Mouse (Mus musculus): ENCODE results near the gene Rbak.
"Not testable (repeated sequence)": the region's sequence is repeated elsewhere in the genome, so short reads cannot be mapped to it uniquely, and the experiment has no call there.

Gene Rbak

DNA sequence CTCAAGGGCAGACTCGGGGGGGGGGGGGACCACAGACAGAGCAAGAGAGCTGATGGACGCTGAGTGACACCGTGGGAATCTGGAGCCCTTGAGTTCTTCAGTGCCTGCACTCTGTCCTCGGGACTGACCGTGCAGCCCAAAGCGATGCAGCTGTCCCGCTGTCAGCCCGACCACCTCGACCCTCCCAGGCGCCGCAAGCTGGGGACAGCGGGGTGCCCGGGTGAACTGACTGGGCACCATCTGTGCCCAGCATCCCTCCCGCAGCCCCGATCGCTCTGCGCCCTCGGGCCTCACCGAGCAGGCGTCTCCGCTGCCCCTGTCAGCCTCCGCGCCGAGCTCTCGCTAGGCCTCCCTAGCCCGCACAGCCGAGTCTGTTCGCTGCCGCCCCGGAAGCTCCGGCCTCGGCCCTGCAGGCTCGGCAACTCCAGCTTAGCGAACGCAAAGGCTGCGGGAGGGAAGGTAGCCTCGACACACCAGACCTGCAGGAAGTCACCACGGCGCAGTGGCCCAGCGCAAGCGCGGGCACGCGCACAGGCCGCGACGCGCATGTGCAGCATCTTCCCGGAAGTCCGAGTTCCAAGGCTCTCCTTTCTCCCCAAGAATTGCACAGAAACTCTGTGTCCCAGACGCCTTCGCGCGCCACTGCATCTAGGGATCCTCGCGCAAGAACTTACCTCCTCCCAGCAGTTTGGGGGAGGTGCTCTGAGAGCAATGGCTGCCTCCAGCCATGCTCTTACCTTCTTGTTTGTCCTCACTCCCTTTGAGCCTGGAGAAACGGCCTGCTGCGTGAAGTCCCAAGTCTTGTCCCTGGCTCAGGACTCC lies at the start of gene Rbak, which contains the start of gene Spdye4b:
Rbak (minus strand) TSS at position 521 of the 822 bp plus-strand sequence.
Spdye4b (plus strand) TSS at position 763 of the 822 bp plus-strand sequence.
- peak; percentile 79 to 92 for DNase-seq (ENCODE audit: low spot score in 2 of 2)

DNA sequence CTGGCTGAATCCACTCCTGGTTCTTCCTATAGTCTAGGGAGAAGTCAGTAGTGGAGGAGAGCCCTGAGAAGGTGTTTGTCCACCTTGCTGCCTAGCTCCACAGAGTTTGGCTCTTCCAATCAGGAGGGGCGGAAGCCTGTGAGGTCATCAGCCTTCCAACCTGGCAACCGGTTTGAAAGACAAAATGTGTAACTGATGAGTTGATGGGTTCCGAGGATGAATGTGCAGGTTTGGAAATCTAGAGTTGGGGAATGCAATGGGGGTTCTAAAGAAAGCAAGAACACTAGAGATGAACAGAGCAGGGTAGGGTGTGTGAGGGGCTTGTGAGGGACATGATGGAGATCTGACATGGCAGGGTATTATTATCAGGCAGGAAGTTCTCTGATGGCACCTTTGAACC lies 46.2 kb upstream of the Rbak start, which contains the start of gene Spdye4a:
Spdye4a (minus strand) TSS at position 101 of the 400 bp plus-strand sequence.
- DNase-seq (ENCODE audit: low spot score in 2 of 2): no peak

DNA sequence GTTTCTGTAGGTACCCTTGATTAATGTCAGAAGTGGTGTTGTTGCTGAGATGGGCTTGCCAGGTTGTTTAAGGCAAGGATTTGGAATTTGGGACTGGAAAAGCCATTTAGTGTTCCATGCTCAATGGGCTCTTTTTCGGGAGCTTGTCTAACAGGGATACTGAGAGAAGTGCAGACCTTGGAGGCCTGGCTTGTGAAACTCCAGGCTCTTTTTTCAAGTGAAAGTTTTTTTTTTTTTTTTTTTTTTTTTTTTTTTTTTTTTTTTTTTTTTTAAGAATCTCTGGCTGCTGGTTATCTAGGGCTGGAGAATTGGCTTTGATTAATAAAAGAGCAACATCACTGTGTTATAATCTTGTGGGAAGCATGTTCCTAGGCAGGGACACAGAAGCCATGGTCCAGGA lies 41.7 kb upstream of the Rbak start:
- DNase-seq (ENCODE audit: low spot score in 2 of 2): no peak

DNA sequence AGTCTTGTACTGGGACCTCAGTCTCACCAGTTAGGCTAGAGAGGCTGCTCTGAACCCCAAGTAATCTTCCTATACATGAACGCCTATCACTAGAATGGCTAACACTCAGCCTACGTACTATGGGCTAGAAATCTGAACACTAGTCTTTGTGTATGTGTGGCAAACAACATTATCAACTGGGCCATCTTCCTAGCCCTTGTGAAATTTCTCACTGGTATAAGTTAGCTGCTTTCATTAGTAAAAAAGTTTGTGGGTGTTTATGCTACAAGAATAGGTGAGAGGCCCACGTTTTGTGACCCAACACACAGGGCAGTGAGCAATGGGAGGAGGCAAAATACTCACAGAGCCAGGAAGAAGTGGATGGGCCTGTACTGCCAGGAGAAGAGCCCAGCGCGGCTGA lies 40.4 kb upstream of the Rbak start:
- DNase-seq (ENCODE audit: low spot score in 2 of 2): no peak

DNA sequence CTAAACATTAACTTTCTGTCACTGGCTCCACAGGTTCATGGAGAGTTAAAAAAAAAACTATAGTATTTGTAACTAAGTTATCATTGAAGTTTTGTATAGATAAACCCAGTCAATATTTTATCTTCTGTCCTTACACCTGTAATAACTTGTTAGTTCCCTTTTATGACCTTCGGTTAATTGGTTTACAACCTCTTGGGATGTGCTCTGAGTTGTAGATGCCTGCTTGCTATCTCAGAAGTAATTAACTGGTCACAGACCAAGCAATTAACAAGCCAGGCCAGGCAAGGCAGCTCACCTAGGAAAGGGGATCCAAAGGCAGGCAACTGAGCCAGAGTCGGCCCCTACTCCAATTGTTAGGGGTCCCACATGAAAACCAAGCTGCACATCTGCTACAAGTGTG lies 33.3 kb upstream of the Rbak start:
- DNase-seq (ENCODE audit: low spot score in 2 of 2): no peak

DNA sequence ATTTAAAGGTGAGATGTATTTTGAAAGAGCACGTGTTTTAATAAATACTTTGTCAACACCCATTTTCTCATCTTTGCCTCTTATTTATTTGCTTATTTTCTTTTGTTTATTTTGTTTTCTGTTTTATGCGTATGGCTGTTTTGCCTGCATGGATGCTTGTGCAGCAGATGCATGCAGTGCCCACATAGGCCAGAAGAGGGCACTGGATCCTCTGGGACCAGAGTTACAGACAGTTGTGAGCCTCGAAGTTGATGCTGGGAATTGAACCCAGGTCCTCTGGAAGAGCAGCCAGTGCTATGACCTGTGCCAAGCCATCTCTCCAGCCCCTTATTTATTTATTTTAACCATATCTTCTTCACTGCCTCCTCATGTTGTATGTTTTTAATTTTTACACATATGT lies 24.4 kb upstream of the Rbak start:
- no peak for DNase-seq (ENCODE audit: low spot score in 2 of 2)

DNA sequence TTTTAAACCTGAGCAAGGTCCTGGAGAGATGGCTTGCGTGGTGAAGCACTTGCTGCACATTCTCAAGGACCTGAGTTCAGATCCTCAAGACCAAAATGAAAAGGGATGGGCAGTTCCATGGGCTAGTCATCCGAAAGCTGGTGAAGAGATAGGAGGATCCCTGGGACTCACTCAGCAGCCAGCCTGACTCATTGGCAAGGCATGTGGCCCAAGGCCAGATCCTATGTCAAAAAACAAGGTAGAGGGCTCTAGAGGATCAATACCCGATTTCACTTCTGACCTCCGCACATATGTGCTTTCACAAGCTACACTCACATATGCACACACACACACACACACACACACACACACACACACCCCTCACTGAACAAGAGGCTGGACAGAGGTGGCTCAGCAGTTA lies 15.9 kb upstream of the Rbak start:
- no peak for DNase-seq (ENCODE audit: low spot score in 2 of 2)

DNA sequence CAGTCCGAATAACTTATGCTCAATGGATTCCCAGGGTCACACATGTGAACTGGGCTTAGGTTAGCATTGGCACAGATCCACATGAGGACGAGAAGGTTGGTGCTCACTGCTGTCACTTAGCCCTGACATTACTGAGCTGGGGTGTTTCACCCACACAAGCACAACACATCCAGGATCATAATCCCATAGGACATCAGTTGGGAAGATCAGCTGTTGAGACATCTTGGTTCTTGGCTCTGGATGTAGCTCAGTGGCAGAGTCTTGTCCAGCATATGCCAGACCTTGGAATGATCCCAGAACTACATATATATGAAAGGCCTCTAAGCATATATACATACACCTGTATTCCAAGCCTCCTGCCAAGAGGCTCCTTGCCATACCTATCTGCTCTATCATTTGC lies 14.6 kb upstream of the Rbak start:
- no peak for DNase-seq (ENCODE audit: low spot score in 2 of 2)

DNA sequence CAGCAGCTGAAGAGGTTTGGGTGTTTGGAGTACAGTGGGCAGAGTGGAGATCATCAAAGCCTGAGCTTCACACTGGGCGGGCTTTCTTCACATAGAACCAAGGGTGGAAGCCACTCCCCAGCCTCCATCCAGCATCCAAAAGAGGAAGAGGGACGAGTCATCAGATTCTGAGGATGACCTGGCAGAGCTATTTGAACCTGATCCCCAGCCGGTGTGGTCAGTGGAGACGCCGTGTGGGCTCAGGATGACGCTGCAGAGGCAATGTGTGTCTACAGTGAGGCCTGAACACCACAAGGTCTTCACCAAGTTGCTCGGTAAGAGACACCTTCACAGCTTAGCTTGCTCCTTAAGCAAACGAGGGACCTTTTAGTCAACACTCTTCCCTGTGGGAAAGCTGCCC lies 14.2 kb upstream of the Rbak start:
- DNase-seq (ENCODE audit: low spot score in 2 of 2): not testable (repeated sequence)

DNA sequence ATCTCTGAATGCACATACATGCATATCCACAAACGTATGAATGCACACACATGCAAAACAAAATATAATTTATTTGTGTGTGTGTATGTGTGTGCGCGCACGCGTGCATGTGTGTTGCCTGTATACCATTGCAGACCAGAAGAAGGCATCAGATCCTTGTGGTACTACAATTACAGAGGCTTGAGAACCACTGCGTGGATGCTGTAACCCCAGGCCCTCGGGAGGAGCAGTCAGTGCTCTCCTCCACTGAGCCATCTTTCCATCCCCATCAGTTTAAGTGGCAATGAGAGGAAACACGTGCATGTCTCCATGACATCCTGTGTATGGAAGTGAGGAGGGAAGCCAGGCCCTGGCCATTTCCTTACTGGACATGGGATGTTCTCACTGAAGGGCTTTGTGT lies 12.2 kb upstream of the Rbak start:
- no peak for DNase-seq (ENCODE audit: low spot score in 2 of 2)

DNA sequence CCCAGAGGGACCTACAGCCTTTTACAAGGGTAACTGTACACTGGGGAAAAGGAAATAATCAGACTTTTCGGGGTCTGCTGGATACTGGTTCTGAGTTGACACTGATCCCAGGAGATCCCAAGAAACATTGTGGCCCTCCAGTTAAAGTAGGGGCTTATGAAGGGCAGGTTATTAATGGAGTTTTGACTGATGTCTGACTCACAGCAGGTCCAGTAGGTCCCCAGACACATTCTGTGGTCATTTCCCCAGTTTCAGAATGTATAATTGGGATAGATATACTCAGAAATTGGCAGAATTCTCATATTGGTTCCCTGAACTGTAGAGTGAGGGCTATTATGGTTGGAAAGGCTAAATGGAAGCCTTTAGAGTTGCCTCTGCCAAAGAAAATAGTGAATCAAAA lies 7.4 kb upstream of the Rbak start:
- not testable (repeated sequence) for DNase-seq (ENCODE audit: low spot score in 2 of 2)

DNA sequence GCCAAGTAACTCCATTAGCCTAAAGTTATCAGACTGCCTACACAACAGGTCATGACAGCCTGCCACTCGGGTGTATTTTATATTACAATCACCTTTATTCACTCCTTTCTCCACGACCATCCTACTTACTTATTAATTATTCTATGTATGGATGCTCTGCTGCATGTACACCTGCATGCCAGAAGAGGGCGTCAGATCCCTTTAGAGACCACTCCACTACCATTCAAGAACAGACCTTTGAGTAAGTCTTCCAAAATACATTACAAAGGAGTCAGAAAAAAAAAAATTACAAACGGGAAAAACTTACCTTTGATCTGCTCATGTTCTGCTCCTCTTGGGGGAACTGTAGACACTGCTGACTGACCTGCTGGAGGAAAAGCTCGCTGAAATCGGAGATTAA lies 1.4 kb downstream of the Rbak start:
- DNase-seq (ENCODE audit: low spot score in 2 of 2): no peak

DNA sequence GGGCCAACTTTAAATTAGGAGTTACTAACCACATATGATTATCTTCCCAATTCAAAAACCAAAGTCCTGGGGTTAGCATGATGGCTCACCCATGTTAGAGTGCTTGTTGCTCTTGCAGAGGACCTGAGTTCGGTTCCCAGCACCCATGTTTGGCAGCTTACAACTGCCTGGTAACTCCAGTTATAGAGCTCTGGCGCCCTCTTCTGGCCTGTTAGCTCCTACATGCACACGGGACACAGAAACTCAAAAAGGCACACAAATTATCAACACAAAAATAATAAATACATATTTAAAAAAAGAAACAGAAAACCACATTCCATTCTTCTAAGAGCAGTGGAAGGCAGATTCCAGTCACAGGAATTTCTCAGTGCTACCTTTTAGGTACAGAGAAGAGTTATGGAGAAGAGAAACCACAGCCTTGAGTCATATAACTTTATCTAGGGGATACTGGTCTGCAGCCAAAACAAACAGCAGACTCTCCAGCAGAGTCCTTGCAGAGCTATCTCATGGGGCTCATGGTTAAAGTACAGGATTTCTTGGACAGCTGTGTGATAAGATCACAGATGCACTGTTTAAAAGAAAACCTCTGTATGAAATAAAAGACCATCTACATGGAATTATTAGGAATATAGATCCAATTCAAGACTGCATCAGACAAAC lies 2.9 kb downstream of the Rbak start:
- DNase-seq (ENCODE audit: low spot score in 2 of 2): no peak

DNA sequence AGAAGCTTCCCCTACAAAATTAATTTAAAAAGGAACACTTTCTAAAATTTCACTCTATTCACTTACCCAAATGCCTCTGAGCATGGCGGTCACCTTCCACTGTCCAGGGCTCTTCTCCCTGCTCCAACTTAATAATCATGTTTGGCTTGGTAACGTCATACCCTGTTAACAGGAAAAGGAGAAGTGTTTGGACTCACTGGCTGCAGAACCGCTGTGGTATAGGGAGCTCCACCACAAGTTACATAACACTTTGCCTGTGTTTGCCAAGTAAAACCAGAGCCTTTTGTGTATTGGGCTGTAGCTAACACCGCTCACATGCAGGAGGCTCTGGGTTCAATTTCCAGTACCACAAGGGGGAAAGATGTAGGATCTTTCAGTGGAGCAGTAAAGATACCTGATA lies 4.6 kb downstream of the Rbak start:
- DNase-seq (ENCODE audit: low spot score in 2 of 2): no peak

DNA sequence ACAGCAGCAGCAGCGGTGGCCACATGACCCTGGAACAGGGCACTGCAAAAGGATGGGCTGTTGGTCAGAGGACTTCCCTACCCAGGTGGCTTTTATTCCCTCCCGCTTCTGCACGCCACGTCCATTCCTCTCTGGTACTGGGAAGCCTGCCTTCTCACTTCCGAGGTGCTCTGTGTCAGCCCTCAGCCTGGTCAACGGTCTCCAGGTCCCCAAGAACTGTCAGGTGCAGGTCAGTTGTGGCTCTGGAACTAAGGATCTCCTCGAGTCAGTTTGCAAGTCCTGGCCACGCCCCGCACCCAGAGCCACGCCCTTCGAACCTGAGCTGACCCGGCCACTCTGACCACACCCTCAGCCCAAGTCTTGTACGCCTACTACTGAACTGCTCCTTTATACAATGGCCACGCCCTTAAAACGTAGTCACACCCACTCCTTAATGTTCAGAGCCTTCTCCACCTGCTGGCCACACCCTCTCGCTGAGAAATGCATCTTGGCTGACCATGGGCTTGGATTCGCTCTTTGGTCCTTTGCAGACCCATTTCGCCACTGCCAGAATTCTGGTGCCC lies 15.0 kb downstream of the Rbak start:
- peak in 1 of 2 experiments; percentile 20 for DNase-seq (ENCODE audit: low spot score in 2 of 2)

DNA sequence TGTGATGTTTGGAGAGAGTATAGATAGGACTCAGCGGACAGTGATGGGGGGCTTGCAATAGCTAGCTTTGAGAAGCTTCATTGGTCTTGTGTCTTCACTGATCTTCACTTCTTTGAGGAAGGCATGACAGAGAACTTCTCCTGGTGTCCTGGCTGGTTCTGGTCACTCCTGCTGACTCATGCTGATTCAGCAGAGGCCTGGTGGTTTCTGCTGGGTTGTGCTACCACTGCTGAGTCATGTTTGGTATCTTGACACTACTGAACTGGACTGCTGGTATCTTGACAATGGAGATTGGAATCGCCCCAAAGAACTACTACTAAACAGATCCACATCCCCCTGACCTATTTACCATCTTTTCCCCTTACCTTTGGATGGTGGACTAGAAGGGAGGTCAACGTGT lies 25.0 kb downstream of the Rbak start:
- DNase-seq (ENCODE audit: low spot score in 2 of 2): no peak

DNA sequence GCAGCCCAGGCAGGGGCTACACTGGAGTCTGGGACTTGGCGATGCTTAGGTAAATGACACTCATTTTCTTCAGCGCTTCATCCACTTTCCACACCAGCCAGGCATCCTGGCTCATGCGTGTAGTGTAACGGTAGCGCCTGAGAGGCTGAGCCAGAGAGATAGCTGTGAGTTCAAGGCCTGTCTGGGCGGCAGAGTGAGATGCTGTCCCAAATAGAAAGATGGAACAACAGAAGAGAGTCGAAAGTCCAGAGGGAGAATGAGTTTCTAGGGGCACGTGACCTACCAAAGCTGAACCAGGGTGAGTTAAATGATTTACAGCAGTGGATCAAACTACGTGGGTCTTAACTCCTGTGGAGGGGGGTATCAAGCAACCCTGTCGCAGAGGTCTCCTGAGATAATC lies 26.8 kb downstream of the Rbak start:
- DNase-seq (ENCODE audit: low spot score in 2 of 2): no peak

DNA sequence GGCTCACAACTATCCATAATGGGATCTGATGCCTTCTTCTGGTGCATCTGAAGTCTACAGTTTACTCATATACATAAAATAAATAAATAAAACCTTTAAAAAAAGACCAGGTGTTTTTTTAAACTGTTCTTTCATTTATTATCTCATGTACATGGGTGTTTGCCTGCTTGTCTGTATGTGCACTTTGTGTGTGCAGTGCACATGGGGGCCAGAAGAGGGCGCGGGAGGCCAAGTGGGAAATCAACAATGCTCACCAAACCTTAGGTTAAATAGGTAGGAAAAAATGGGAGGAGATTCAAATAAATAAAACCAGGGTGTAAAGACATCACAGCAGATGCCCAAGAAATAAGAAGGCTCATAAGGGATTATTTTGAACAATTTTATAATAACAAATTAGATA lies 30.5 kb downstream of the Rbak start:
- no peak for DNase-seq (ENCODE audit: low spot score in 2 of 2)

DNA sequence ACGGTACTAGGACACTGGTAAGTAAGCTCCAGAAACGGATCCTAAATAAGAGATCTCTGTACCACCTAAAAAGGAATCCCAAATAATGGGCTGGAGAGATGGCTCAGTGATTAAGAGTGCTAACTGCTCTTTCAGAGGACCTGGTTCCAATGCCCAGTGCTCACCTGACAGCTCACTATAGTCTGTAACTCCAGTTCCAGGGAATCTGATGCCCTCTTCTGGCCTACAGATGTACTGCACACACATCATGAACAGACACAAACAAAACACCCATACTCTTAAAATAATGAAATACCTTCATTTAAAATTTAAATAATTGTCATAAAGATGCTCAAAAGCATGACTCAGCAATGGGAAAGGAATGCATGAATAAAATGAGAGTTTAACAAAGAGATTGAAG lies 31.0 kb downstream of the Rbak start:
- DNase-seq (ENCODE audit: low spot score in 2 of 2): no peak

DNA sequence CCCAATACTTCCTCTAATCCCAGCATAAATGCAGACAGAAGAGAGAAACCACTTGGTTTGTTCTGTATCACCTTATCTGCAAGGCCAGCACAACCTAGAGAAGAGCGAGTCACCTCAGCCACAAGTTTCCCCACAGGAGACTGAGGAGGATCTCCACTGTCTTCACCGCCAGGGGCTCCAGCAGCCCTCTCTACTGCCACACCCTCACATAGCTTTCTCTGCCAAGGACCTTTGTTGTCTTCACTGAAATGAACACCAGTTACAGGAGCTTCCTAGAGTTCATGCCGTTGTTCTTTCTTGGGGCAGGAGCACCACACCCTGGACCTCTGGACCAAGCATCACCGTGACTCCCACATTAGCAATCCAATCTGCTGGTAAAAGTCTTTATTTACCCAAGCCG lies 31.9 kb downstream of the Rbak start:
- DNase-seq (ENCODE audit: low spot score in 2 of 2): no peak

DNA sequence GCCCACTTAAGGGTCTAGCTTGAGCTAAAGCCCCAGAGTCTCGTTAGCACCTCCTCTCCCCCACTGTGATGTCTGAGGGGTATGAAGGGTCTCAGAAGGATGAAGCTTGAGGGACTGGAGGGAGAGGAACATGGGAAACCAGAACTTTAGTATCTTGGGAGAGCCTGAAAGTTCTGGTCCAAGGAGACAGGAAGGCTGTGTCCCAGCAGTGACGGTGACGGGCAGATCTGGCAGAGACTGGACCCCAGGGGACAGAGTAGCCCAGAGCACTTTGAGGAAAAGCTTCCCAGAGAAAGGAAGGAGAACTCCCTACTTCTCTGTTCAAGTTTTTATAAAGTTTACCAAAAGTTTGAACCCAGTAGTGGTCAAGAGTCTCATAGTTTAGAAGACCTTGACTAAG lies 33.1 kb downstream of the Rbak start, which contains the start of gene Olfr718-ps1:
Olfr718-ps1 (minus strand) TSS at position 101 of the 400 bp plus-strand sequence.
- DNase-seq (ENCODE audit: low spot score in 2 of 2): no peak

DNA sequence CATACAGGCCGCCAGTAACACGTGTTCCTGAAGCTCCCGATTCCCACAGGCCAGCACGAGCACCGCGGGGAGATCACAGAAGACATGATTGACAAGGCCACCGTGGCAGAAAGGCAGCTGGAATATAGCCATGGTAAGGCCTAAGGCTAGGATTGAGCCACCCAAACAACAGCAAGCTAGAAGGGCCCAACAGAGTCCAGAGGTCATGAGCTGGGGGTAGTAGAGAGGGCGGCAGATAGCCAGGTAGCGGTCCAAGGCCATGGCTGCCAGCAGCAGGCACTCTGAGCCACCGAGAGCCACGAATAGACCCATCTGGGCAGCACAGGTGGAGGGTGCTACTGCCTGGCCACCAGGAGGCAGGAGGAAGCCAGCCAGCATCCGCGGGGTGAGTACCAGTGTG lies 43.0 kb downstream of the Rbak start:
- DNase-seq (ENCODE audit: low spot score in 2 of 2): no peak

DNA sequence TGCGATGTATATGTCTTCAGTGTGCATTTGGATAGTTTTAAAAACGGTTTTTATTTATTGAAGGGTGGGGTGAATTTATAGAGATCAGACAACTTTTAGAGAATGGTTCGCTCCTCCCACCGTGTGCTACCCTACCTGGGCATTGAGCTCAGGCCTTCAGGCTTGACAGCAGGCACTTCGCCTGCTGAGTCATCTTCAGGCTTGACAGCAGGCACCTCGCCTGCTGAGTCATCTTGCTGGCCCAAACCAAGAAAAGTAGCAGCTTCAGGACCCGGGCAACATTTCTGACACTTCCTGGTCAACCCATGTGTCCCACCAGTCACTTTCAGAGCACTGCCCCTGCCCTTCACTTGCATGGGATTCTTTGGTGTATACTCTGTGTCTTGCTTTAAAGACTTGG lies 45.5 kb downstream of the Rbak start:
- DNase-seq (ENCODE audit: low spot score in 2 of 2): no peak

All from urinary bladder, adult 18-20 months (tissue).